Mouse (Mus musculus) gastrocnemius, postnatal 25 days (tissue): ENCODE measurements around the gene Gcn1l1. TPM values are rescaled to one million over a fixed set of nuclear protein-coding genes. Genes with fewer than 3 reads are reported as not detected.

Experiments
- DNase-seq: peaks from one replicate; pipeline ENCODE4 v3.0.0; 2022
- total RNA-seq, 2 experiments: library from RNA; stranded (reverse); gene quantifications; 1 replicate in 1 of 2; 2 replicates in 1 of 2; pipeline ENCODE4 v1.2.3; 2021

Gcn1l1 gene
- total RNA-seq, 2 experiments from 2014 or later = 26.1 to 30.7 TPM

DNA sequence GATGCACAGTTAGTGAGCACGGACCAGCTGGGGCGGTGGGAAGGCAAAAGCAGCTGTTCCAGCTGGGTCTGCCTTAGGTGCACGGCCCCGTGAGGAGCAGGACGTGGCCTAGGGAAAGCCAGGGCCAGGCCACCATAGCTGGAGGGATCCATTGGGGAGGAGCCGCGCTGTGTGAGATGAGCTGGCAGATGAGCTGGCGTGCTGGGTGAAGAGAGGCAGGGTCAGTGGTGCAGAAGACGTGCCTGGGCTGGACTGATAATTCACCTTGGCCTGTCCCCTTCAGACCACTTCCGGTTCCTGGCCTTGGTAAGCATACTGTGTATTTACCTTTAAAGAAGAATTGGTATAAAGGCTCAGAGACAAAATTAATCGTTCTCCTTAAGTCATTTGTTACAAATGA, 46.5 kb downstream of the Gcn1l1 start:
- DNase-seq = no peak

DNA sequence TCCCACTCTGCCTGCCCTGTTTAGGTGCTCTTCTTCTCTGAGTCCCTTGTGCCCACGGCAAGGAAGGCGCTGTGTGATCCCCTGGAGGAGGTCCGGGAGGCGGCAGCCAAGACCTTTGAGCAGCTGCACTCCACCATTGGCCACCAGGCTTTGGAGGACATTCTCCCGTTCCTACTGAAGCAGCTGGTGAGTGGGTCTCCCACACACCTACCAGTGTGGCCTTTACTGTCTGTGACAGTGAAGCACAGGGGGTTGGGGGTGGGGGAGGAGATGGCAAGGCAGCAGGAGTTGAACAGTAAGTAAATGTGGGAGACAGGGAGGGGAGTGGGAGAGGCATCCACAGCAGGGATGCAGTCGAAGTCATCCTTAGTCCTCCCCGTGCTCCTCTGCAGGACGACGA, 48.3 kb downstream of the Gcn1l1 start:
- no peak for DNase-seq

- DNase-seq = peak; percentile 42
Observed at GRCm38 (mm10) chr5:115614948-115615347, 49.9 kb downstream of the Gcn1l1 start.

DNA sequence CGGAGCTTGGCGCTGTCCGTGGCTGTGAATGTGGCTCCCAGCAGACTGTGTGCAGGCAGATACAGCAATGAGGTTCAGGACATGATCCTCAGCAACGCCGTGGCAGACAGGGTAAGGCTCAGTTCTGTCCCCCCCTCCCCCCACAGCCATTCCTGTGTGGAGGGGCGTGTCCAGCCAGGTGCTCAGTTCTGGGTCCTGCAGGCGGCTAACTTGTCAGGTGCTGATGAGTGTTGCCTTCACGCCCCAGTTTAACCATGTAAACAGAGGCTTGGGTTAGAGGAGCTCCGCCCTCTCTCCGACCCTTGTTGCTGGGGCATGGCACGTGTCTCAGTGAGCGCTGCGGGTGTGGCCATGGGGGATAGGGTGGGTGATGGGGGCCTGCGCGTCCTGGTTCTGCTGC, 54.6 kb downstream of the Gcn1l1 start:
- no peak for DNase-seq

DNA sequence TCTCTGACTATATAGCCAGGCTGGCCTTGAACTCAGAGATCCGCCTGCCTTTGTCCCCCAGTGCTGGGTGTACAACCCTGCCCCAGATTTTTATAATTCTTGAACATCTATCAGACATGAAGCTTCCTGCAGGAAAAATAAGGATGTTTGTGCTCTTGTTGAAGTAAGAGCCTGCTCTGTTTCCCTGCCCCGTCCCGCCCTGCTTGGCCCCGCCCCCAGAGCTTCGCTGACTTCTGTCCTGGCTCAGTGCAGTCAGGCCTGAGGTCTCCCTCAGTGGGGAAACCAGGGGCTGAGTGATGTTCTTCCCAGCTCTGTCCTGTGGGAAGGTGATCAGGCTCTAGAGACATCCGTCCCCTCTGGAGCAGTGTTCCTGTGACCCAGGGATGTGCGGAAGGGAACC, 57.6 kb downstream of the Gcn1l1 start:
- DNase-seq = no peak

DNA sequence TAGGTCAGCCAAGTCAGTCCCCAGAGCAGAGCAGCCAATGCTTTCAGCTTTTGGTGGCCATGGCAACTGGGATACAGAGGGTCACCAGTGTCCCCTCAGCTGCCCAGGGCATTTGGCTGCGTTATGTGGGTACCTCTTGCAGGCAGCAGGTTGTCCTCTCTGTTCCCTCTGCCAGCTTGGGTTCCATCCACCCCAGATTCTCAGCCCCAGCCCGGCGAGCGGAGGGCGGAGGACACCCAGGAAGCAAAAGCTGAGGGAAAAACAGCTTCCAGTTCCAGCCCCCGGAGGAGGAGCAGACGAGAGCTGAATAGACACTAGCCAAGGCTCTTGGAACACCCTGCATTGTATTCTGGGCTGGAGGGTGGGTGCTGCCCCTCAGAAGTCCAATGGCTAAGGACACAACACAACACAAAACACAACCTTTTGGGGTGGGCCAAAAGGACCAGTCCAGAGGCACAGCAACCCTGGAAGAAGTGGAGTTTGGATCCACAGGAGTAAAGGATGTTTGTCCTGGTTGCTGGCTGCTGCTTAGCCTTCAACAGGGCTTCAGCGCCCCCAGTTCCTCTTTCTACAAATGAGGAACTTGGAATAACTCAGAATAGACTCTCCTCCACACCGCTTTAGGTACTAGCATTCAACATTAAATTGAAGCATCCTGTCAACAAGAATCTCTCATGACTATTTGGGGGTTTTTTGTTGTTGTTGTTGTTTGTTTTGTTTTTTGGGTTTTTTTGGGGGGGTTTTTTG, 58.8 kb downstream of the Gcn1l1 start:
- no peak for DNase-seq

GRCm38 (mm10) chr5:115626237-115626886, 61.3 kb downstream of the Gcn1l1 start:
- no peak for DNase-seq

DNA sequence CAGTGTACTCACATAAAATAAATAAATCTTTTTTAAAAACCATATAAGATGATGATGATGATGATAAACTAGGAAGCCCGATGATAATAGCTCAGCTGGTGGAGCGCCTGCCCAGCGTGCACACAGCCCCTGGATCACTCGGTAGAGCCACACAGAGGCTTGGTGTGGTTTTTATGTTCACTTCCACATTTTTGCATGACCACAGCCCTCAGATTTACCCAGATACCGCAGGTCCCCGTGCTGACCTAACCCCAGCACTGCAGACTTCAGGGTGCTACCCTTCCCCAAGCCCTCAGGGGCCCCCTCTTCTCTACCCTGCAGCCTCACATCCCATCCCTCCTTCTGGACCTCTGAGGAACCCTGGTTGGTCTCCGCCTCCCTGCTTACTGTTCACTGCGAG, 63.0 kb downstream of the Gcn1l1 start:
- no peak for DNase-seq

GRCm38 (mm10) chr5:115629672-115630071, 64.6 kb downstream of the Gcn1l1 start:
- no peak for DNase-seq

DNA sequence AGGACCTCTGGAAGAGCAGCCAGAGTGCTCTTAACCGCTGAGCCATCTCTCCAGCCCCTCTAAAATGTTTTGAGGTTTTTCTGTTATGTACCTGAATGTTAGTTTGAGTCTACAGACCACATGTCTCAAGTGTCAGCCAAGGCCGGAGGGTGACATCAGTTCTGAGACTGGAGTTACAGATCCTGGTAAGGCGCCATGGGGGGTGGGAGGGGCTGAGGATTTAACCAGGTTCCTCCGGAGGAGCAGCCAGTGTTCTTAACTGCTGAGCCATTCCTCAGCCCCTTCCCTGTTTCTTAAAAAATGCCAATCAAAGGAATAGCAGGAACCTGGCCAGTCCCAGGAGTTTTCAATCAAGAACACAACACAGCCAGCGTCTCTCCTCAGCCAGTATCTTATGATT, 65.2 kb downstream of the Gcn1l1 start:
- no peak for DNase-seq

- peak; percentile 96 for DNase-seq
Observed at GRCm38 (mm10) chr5:115631505-115632357, 66.7 kb downstream of the Gcn1l1 start, which contains the start of gene Rab35. Rab35 (plus strand) TSS chr5:115631908.

DNA sequence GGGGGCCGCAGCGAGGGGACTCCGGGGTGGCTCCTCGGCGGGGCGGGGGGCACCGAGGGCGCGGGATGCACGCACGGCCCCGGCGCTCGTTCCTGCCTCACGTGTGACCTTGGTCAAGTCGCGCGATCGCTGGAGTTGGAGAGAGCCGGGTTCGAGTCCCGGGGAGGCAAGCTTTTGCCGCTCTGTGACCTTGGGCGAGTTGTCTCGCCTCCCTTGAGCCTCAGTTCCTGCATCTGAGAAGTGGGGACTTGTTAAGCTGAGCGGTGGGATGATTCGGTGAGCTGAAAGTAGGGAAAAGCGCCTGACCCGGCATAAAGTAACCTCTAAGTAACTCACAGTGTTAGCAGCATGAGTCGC, 67.3 kb downstream of the Gcn1l1 start:
- no peak for DNase-seq

GRCm38 (mm10) chr5:115633060-115633459, 68.0 kb downstream of the Gcn1l1 start:
- no peak for DNase-seq

GRCm38 (mm10) chr5:115634046-115634445, 69.0 kb downstream of the Gcn1l1 start:
- no peak for DNase-seq

- no peak for DNase-seq
Observed at GRCm38 (mm10) chr5:115635536-115635935, 70.5 kb downstream of the Gcn1l1 start.

DNA sequence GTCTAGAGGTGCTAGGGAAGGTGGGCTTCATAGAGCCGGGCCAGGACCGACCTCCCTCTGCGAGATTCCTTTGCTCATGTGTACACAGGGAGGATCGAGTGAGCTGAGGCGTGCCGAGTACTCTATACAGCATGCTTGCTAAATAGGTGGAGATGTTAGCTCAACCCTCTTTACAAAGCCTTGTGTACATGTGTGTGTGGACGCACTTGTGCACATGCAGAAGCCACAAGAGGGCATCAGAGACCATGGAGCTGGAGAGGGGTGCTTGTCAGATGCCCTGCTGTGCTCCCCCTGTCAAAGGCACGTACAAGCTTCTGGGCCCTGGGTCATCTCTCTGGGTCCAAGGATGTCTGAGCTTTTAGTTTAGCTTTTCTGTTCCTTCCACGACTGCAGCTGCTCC, 79.1 kb downstream of the Gcn1l1 start:
- no peak for DNase-seq

DNA sequence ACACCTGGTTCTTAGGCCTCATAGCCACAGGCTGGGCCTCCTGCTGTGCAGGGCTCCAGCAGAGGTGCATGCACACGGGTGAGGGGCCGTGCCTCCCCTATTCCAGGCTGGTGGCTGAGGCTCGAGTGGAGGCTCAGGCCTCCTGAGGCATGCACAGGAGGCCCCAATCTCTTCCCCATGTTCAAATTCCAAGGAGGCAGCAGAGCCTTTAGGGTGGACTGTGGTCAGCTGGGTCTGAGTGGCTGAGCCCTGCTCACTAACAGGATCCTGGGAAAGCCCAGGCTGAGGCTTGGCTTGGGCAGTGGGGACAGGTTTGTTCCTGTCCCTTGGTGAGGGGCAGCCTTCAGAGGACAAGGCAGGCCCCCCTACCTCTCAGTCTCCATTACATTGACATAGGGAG, 83.8 kb downstream of the Gcn1l1 start:
- no peak for DNase-seq

- no peak for DNase-seq
Observed at GRCm38 (mm10) chr5:115649699-115650098, 84.6 kb downstream of the Gcn1l1 start.

- no peak for DNase-seq
Observed at GRCm38 (mm10) chr5:115650885-115651284, 85.8 kb downstream of the Gcn1l1 start.

- no peak for DNase-seq
Observed at GRCm38 (mm10) chr5:115651821-115652220, 86.8 kb downstream of the Gcn1l1 start.

GRCm38 (mm10) chr5:115652681-115653575, 87.9 kb downstream of the Gcn1l1 start:
- peak; percentile 99 for DNase-seq

DNA sequence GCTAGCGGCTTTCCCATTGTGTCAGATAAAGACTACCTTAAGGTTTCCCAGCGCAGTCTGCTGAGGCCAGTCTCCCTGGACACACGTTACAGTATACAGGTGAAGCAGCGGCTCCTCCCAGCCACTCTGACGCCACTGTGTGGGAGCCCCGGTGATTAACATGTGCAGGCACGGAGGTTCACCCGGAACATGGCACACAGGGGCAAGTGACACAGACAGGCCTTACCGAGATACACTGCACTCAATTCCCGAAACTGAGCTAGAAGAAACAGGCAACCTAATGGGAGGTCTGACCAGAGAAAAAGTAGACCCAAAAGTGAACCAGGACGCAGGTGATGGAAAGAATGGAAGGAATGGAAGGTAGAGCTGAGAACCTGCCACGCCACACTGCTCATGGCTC, 88.7 kb downstream of the Gcn1l1 start:
- no peak for DNase-seq
